Mouse (Mus musculus) adrenal gland, postnatal 36 days (tissue): ENCODE data around the gene Fer. TPM values are rescaled to one million over a fixed set of nuclear protein-coding genes. Genes with fewer than 3 reads are reported as not detected.

Experiments
- DNase-seq, 2 experiments: peaks; one replicate each; pipeline ENCODE4 v3.0.0; 2021; ENCODE audit warnings: mixed read lengths in 1 of 2
- total RNA-seq, 2 experiments: library from RNA; stranded (reverse); gene quantifications; 2 replicates each; pipeline ENCODE4 v1.2.3; 2021

Fer gene
- total RNA-seq, 2 experiments from 2014 or later, result 18.0 to 23.5 TPM

GRCm38 (mm10) chr17:63864171-63864571, 1.3 kb downstream of the Fer start:
- DNase-seq, result peak; percentile 64 to 80

- no peak for DNase-seq
These were observed 8.9 kb downstream of the Fer start for GRCm38 (mm10) chr17:63871773-63872172.

DNA sequence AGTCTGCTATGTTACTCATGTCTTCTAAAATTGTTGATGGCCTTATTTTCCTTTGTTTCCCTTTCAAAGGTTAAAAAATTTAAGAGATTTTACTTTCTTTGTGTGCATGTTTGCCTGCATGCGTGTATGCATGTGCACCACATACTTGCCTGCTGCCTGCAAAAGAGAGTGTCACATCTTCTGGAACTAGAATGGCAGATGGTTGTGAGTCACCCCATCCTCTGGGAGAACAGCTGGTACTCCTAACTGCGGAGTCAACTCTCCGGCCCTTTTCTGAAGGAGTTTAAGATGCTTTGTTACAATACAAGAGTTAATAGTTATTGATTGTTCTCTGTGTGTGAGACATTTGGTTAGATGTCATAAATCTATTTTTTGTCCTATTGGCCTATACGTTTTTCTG, 16.0 kb downstream of the Fer start:
- no peak for DNase-seq

- DNase-seq, result peak in 1 of 2 experiments; percentile 7
These were observed 17.1 kb downstream of the Fer start for GRCm38 (mm10) chr17:63880009-63880408.

- DNase-seq, result no peak
These were observed 24.1 kb downstream of the Fer start for GRCm38 (mm10) chr17:63886988-63887387.

- no peak for DNase-seq
These were observed 27.7 kb downstream of the Fer start for GRCm38 (mm10) chr17:63890611-63891010.

DNA sequence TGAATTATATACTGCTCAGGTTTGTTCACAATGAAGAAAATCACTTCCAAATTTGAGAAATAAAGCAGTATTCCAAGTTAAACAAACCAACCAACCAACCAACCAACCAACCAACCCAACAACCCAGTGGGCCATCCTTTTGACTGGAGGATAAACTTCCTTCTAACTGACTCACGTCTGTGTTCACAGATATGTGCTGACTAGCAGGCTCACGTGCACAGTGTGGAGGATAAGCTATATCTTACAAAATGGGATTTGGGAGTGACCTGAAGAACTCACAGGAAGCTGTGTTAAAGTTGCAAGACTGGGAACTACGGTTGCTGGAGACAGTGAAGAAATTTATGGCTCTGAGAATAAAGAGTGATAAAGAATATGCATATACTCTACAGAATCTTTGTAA, 33.0 kb downstream of the Fer start:
- DNase-seq, result no peak

- no peak for DNase-seq
These were observed 34.2 kb downstream of the Fer start for GRCm38 (mm10) chr17:63897050-63897449.

GRCm38 (mm10) chr17:63909297-63909696, 46.4 kb downstream of the Fer start:
- DNase-seq, result no peak

GRCm38 (mm10) chr17:63921601-63922203, 58.8 kb downstream of the Fer start:
- no peak for DNase-seq

- no peak for DNase-seq
These were observed 62.7 kb downstream of the Fer start for GRCm38 (mm10) chr17:63925581-63925980.

GRCm38 (mm10) chr17:63930634-63931033, 67.8 kb downstream of the Fer start:
- no peak for DNase-seq

DNA sequence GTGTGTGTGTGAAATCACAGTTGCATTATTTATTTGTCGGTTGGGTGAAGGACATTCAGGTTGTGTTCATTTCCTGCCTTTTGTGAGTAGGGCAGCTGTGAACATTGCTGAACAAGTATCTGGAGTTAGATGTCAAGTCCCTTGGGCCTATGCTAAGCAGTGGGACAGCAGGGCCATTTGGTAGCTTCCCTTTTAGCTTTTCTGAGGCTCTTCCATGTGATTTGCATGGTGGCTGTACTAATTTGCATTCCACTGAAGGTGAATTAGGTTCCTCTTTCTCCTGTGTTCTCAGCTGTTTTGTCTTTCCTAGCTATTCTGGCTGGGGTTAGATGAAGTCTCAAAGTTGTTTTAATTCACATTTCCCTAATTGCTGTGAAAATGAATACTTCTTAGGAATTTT, 68.7 kb downstream of the Fer start:
- no peak for DNase-seq

- no peak for DNase-seq
These were observed 72.5 kb downstream of the Fer start for GRCm38 (mm10) chr17:63935408-63935807.

GRCm38 (mm10) chr17:63937886-63938285, 75.0 kb downstream of the Fer start:
- no peak for DNase-seq

DNA sequence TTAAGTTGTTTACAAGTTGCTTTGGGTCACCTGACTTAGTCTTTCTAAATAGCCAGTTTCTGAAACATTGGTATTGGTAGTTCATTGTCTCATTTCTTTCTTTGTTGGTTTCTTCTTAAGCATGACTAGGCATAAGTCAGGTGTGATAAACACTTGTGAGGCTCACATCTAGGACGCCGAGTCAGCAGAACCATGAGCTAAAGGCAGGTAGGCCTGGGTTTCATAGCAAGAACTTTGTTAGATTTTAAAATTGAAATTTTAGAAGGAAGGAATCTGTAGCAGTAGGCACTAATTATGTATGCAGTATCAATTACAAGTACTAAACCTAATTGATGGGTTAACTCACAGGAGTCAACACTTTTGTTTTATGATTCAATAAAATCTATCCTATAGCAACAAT, 83.9 kb downstream of the Fer start:
- no peak for DNase-seq

DNA sequence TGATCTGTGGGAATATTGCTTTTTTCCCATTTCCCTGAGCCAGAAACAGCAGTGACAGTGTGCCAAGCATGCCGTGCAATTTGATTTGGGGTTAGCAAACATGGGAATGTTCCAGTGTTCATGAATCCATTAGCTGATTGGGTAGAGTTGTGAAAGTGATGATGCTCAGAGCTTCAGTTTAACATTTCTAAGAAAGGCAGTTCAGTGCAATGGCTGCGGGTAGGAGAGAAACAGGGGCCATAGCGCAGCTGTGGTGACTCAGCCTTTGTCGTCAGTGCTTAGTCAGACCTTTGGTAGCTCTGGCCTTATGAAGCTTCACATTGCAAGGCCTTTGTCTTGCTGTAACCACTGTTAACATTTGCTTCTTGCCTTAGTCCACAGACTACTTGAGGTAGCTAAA, 85.9 kb downstream of the Fer start:
- DNase-seq, result peak; percentile 44 to 47

- DNase-seq, result peak in 1 of 2 experiments; percentile 7
These were observed 88.6 kb downstream of the Fer start for GRCm38 (mm10) chr17:63951436-63951835.

DNA sequence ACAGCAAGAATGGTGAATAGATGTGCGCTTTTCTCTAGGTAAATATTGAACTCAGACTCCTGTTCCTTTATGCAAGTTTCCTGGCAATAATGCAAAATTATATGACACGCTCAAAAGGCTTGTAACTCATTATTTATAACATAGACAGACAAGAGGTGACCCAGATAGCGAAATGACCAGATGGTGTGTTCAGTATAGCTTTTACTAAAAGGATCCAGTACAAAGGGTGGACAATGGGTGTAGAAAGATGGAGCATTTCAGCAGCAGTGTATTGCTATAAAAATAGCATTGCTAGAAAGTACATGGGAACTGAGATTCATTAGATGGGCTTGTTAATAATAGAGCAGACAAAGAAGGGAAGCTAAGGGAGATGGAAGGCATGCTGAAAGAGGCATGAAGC, 104.2 kb downstream of the Fer start:
- DNase-seq, result no peak

DNA sequence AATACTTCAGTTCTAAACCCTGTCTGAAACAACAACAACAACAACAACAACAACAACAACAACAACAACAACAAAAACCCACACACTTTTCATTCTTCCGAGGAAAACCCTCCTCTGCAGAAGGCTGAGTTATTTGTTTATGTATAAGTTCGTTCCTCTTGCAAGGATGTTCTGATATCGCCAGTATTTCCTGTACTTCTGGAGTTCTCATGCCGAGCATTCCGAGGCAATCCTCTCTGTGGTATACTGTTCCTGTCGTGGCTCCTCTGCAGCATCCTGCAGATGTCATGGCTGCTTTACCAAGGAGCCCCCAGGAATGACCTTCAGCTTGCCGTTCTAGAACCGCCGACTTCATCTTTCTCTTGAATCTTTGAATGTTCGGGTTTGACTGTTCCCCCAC, 106.6 kb downstream of the Fer start:
- DNase-seq, result no peak

DNA sequence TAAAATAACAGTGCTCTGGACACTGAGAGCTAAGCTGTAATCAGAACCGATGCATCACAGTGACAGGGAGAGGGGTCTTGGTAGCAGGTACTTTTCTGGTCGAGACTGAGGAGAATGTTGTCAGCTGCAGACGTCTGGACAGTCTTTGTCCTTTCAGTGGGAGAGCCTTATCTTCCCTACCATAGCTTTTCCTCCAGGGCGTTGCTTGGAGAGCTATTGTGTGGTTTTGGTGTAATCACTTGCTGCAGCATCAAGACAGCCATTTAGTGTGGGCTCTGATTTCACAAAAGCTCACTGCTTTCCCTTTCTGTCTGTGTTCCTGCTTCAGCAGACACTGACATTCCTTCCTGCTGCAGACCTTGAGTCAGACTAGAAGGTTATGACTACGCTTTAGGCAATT, 107.4 kb downstream of the Fer start:
- DNase-seq, result no peak

DNA sequence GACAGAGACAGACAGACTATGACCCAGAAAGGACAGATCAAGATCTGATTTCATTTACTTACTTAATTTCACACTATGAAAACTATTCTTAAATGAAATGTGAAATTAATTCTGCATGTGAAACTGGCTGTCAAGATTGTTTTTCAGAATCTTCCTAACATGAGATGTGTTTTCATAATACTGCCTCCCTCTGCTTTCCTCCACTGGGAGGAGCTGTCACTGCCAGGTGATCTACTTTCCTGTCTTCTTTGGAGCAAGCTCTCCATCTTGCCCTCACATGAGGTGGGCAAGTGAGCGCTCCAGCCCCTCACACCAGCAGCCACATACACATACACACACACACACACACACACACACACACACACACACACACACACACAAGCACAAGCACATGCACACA, 108.1 kb downstream of the Fer start:
- no peak for DNase-seq

DNA sequence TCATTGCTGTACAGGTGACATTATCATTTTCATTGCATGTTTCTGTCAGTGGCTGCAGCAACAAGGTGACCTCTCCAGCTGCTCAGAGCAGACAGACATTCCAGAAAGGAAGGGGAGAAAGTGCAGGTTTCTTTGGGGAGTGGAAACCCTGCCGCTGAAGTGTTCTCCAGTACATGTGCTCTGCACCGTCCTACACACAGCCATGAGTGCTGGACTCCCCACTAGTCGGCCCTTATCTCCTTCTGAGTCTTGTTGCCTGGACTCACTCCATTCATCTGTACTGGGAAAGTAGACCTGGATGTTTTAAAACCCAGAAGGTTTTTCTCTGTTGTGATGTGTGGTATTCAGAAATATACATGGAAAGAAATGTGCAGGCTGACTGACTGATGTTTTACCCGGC, 109.3 kb downstream of the Fer start:
- no peak for DNase-seq

DNA sequence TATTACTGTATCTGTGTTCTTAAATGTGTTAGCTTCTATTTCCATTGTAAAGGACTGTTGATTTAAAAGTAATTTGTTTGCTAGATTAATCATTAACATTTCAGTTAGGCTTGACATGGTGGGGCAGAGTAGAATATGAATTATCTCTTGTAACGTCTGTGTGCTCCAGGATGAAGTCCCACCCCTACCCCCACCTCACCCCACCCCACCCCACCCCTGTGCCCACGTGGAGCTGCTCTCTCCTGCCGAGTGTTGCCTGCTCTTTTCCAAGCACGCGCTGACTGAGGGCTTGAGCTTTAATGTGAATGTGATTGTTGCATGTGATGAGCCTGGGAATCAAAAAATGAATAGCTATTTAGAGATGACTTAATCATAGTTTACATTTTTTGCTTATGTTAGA, 110.9 kb downstream of the Fer start:
- no peak for DNase-seq

DNA sequence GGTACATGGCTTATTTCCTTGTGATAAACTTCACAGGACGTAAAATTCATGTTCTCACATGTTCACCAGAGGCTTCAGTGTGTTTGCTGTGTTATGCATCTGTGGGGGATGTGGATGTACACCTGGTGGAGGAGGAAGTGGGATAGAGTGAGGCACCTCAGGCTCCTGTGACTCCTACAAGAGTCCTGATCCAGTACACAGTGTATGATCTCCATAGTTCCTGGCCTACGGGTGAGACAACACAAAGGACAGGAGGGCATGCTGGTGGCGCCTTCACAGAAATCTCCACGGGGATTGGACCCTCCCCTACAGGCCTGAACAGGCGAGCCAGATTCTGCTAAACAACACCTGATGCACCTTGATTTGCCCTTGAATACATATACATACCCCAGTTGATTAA, 111.4 kb downstream of the Fer start:
- DNase-seq, result no peak
